Mouse (Mus musculus): ENCODE measurements around the gene Gm19345. TPM values are rescaled to one million over a fixed set of nuclear protein-coding genes. Genes with fewer than 3 reads are reported as not detected.
A peak's percentile ranks its signal among the peaks of the same experiment; 100 is the strongest.

Gm19345 gene
- total RNA-seq, 2 experiments from 2014 or later: 5.1 to 5.4 TPM

DNA sequence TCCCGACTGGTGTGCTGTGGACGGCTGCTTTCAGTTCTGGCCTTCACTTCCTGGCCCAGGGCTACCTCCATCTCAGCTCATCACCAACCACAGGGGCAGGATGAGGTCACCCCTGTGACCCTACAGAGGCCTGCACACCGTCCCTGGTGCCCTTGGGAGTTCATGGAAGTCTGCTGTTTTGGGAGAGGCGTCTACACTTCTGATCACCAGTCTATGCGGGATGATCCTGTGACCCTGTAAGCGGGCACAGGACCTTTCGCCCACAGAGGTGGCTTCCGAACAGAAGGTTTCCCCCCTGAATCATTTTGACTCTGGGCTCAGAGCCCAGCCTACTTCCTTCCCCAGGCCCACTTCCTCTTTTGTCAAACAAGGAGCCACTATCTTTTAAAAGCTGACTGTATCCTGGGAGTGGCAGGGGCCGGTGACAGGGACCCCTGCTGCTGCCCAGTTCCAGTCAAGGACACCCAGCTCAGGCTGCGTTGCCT lies 19.4 kb downstream of the Gm19345 start:
- no peak for DNase-seq (ENCODE audit: low spot score in 2 of 2)

DNA sequence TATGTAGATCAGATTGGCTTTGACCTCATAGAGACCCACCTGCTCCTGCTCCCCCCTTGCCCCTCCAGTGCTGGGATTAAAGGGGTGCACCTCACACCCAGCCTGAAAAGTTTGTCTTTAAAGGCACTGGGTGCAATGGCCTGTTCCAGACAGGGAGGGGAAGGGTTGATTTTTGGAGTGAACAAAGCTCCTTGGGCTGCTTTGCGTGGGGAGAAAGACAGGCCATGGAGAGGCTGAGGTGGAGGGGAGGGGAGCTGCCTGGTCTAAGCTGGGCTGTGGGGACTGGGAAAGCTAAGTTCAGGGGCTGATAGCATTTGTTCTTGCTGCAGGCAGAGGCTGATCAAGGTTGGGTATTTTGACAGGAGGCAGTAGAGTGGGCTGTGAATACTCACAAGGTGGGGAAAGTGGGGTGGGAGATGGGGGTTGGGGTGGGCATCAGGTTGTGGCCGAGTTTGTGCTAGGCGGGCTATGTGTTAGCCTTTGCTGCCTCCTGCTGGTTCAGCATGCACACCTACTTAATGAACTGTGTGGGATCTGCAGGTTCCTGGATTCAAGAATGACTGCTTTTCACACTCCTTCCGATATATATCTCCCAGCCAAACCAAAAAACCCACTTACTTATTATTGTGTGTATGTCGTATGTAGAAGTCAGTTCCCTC lies 20.3 kb downstream of the Gm19345 start:
- peak in 1 of 2 experiments; percentile 34 for DNase-seq (ENCODE audit: low spot score in 2 of 2)

DNA sequence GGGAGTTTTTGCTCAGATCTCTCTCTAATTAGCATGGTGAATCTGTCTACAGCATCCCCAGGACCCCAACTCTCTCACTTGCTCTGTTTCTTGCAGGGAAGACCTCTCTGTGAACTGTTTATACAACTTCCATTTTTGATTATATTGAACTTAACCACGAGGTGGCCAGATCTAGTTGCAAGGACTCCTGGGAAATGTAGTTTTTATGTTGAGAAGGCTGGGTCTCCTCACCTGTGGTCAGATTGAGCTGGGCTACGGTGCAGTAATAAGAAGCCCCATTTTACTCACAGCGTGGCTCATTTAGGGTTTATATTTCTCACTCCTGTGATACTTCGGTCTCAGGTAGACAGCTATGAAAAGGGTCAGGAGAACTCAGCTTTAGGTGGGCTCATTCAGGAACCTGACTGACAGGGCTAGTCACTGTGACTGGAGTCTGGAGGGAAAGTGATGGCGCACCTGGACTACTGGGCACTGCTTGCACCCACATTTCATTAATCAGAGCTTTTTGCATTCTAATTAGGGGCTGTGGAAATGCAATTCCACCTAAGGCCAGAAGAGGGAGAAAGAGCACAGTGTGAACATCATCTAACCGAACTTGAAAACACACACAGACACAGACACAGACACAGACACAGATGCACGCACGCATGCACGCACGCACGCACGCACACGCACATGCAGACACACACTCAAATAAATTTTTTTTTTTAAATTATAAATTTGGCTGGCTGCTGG lies 24.3 kb downstream of the Gm19345 start:
- DNase-seq (ENCODE audit: low spot score in 2 of 2): peak; percentile 58 to 65

DNA sequence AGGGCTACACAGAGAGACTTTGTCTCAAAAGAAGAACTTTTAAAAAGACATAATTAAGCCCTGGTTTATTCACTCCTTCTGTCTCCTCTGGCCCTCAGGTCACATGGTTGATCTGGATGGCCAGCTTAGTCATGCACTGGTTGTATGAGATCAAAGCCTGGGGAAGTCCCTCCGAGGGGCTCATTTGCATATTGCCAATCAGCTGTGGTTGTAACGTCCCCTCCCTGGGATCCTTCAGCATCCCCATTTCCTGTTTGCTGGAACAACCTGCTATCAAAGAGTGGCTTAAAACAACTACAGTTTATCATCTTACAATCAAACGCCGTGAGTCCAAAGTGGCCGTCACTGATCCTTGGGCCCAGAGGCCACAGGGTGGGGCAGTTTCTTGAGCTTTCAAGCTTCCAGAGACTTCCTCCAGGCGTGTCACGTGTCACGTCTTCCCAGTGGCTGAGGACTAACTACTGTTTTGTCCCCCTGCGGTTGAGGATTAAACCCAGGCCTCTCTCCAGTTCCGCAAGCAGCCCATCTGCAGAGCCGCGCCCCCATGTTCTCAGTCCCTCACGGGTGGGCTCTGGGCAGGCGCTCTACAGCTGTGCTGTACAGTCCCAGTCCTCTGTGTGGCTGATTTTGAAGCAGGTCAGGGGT lies 25.1 kb downstream of the Gm19345 start:
- no peak for DNase-seq (ENCODE audit: low spot score in 2 of 2)

DNA sequence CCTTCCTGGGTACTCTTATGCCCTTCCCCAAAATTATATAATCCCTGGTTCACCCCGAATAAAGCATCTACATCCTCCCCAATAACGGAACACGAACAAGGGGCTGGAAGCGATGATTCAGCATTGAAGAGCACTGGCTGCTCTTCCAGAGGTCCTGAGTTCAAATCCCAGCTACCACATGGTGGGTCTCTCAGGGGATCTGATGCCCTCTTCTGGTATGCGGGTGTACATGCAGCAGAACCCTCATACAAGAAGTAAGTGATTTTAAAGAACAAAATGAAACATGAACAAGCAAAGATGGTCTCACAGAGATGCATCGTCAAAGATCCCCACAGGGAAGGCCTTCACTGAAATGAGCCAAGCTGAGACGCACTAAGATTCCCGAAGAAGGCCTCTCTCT lies 29.0 kb downstream of the Gm19345 start:
- no peak for DNase-seq (ENCODE audit: low spot score in 2 of 2)

DNA sequence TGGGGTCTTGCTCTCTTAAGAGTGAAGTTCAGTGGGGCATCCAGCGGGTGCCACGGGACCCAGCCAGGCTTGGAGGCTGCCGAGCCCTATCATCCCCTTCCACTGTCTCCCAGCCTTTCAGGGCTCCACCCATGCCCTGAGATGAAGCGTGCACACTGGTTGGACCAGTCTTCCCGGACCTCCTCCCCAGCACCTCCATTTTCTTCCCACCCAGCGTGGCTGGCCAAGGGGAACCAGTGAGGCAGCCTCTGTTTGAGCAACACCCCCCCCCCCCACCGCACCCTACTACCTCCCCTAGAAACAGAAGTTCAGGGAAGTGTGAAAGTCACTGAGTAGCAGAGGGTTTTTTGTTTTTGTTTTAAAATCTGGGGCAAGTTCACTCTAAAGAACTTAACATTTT lies 36.0 kb downstream of the Gm19345 start, which contains the start of gene Ceacam19:
Ceacam19 (minus strand) TSS at position 117 of the 400 bp plus-strand sequence.
- no peak for DNase-seq (ENCODE audit: low spot score in 2 of 2)

DNA sequence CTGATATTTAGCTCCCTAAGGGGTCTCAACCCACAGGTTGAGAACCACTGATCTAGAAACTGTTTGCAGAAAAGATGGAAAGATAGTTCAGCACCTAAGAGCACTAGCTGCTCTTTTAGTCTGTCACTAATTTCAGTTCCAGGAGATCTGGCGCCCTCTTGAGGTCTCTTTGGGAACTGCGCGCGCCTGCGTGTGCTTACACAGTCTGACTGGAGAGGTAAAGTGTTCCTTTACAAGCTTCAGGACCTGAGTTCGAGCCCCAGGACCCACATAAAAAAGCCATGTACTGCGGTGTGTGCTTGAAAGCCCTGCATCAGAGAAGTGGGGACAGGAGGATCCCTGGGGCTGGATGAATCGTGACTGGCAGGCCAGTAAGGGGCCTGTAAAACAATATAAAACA lies 38.1 kb downstream of the Gm19345 start:
- DNase-seq (ENCODE audit: low spot score in 2 of 2): peak; percentile 59 to 60

Other genes with a start within 250 kb of the Gm19345 start
- gene Clasrp, start 247.5 kb upstream of the Gm19345 start, total RNA-seq (2021): 10 to 100 TPM; 86.8 to 98.8 TPM
- gene Relb, start 222.6 kb upstream of the Gm19345 start, total RNA-seq (2021): 10 to 100 TPM in 1 of 2 experiments, 1 to 10 TPM in 1; 9.2 to 10.8 TPM
- gene Clptm1, start 187.0 kb upstream of the Gm19345 start, total RNA-seq (2021): 100 to 1,000 TPM; 140 to 143 TPM
- not detected for gene Apoc2, start 174.1 kb upstream of the Gm19345 start, total RNA-seq (2021)
- gene Gm44805, start 170.6 kb upstream of the Gm19345 start, total RNA-seq (2021): not detected
- not detected for gene Apoc4, start 170.5 kb upstream of the Gm19345 start, total RNA-seq (2021)
- gene Apoc1, start 159.3 kb upstream of the Gm19345 start, total RNA-seq (2021): 1 to 10 TPM; 4.3 to 6.5 TPM
- gene Apoe, start 152.8 kb upstream of the Gm19345 start, total RNA-seq (2021): 1,000 to 10,000 TPM; 2,438 to 2,580 TPM
- 100 to 1,000 TPM; 113 to 115 TPM for gene Tomm40, start 136.6 kb upstream of the Gm19345 start, total RNA-seq (2021)
- 10 to 100 TPM; 22.2 to 22.3 TPM for gene Nectin2, start 101.5 kb upstream of the Gm19345 start, total RNA-seq (2021)
- 10 to 100 TPM in 1 of 2 experiments, 1 to 10 TPM in 1; 7.2 to 10.6 TPM for gene Bcam, start 81.0 kb upstream of the Gm19345 start, total RNA-seq (2021)
- gene Cblc, start 55.2 kb upstream of the Gm19345 start, total RNA-seq (2021): not detected
- under 1 TPM; 0.85 to 0.87 TPM for gene Bcl3, start 29.2 kb upstream of the Gm19345 start, total RNA-seq (2021)
- gene Ceacam16, start 9.3 kb downstream of the Gm19345 start, total RNA-seq (2021): not detected
- not detected for gene Ceacam19, start 36.0 kb downstream of the Gm19345 start, total RNA-seq (2021)
- 10 to 100 TPM; 11.9 TPM for gene Pvr, start 69.2 kb downstream of the Gm19345 start, total RNA-seq (2021)
- gene Igsf23, start 98.8 kb downstream of the Gm19345 start, total RNA-seq (2021): not detected
- gene Ceacam20, start 113.4 kb downstream of the Gm19345 start, total RNA-seq (2021): not detected
- not detected for gene Nlrp9b, start 139.5 kb downstream of the Gm19345 start, total RNA-seq (2021)
- not detected for gene Vmn1r91, start 247.7 kb downstream of the Gm19345 start, total RNA-seq (2021)

All from layer of hippocampus, postnatal 10 days (tissue).